Mouse (Mus musculus): ENCODE results near the gene Rnf187. TPM values are rescaled to one million over a fixed set of nuclear protein-coding genes. Genes with fewer than 3 reads are reported as not detected.

The Rnf187 gene
- polyA plus RNA-seq, 1 experiment from 2014 or later: 550 TPM

DNA sequence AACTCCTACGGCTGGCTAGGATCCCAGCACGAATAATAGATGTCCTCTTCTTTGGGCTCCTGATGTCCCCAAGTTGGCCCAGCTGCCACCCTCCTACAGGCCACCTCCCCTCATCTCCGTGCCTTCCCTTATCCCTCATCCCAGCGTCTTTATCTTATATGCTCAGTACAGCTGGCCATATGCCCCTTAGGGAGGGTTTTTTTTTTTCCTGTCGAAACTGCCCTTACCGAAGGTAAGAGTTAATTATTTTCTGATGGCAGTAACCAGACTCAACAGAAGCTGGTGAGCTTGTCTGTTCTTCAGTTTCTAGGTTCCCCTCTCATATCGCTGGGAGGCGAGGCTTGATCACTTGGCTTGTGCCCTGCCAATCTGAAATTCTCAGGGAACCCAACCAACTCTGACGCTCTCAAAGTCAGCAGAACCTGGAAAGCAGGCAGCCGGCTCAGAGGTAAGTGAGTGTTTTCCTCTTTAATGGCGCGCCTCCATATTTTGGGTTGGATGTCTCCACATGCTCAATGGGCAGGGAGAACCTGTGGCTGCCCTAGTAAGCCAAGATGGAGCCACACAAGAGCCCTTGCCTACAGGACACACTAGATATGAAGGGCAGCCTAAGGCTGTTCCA, 20.9 kb downstream of the Rnf187 start, which contains the start of gene Btnl10:
Btnl10 (plus strand) TSS at position 164 of the 622 bp plus-strand sequence.
- Histone ChIP-seq H3K27me3 (ENCODE audit: control insufficient read depth, insufficient read depth, low read depth, low read length) (no peaks in the 10 kb centered on the region), H3K9ac (ENCODE audit: low read depth, low read length) (no peak within 1 kb of the TSS), H3K27ac (ENCODE audit: low read length) (no peak within 1 kb of the TSS), H3K4me2 (ENCODE audit: low read length) (no peak within 1 kb of the TSS), H3K4me1 (ENCODE audit: control insufficient read depth, insufficient read depth, low read length) (peaks cover 4% of the 10 kb centered on the region), H3K9me3 (replicated peaks; ENCODE audit: control insufficient read depth, low read length, poor library complexity, severe bottlenecking) (no peaks in the 10 kb centered on the region), H3K4me3 (ENCODE audit: low read depth, low read length) (no peak within 1 kb of the TSS), H3K36me3 (ENCODE audit: control insufficient read depth, insufficient read depth, low read length) (no peaks in the 10 kb centered on the region)
- no peak for ATAC-seq
- 86% methylated on average over 12 of the region's 12 CpGs for WGBS

DNA sequence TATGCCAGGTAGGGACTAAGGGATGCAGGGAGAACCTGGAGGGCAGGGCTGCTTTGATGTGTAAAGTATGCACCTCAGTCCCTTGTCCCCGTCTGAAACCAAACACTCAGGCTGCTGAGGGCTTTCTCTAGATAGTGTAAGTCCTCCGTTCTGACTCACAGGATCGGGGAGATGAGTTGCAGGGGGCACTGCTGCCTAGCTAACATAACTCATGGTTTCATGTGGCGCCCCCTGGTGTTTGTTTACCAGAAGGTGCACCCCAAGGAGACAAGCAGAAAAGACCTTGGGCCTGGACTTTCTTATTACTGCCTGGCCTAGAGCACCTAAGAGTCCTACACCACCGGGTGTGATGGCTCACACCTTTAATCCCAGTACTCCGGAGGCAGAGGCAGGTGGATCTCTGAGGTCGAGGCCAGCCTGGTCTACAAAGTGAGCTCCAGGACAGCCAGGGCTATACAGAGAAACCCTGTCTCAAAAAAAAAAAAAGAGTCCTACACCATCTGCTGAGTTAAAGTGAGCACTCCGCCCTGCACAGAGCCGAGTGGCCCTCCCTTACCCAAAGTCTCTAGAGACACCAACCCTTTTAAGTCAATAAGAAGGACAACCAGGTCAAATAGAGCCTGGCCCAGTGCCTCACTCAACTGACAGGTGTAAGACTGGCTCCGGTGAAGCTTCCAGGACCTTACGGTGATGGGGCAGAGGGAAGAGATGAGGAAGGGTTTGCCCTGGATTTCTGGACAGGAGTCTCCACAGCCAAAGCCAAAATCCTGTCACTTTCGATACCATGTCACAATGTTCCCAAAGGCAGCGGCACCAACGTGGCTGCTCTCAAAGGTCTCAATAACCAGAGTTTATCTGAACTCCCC, 21.6 kb downstream of the Rnf187 start:
- H3K4me3 ChIP-seq (ENCODE audit: low read depth, low read length): no peak overlapping the region
- no peak overlapping the region for H3K4me2 ChIP-seq (ENCODE audit: low read length)
- no peaks in the 10 kb centered on the region for H3K27me3 ChIP-seq (ENCODE audit: control insufficient read depth, insufficient read depth, low read depth, low read length)
- 55% methylated on average over 14 of the region's 14 CpGs for WGBS
- H3K9ac ChIP-seq (ENCODE audit: low read depth, low read length): no peak overlapping the region
- no peak overlapping the region for H3K27ac ChIP-seq (ENCODE audit: low read length)
- no peaks in the 10 kb centered on the region for H3K9me3 ChIP-seq (replicated peaks; ENCODE audit: control insufficient read depth, low read length, poor library complexity, severe bottlenecking)
- no peak for ATAC-seq
- H3K36me3 ChIP-seq (ENCODE audit: control insufficient read depth, insufficient read depth, low read length): no peaks in the 10 kb centered on the region
- H3K4me1 ChIP-seq (ENCODE audit: control insufficient read depth, insufficient read depth, low read length): peaks cover 4% of the 10 kb centered on the region

DNA sequence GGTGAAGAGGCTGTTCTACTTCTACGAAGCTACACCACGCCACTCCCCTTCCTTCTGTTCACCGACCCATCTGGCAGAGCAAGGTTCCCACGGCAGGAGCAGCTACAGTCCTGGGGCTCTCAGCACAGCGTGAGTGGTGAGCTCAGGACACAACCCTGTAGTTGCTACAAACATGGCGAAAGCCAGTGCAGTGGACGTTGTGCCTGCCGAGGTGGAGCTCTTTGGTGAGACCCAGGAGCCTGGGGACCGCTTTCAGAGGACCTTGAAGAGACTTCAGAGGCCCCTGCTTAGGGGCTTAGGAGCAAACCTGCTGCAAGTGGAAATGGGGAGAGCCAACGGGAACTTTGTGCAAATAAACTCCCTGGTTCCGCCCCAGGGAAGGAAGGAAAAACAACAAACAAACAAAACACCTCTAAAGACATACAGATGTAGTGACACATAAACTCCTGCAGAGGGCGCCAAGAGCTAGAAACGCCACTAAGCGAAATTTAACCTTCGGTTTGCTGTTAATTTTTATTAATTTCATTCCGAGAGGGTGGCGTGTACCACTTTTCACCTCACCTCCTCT, 24.2 kb downstream of the Rnf187 start:
- no peak overlapping the region for H3K27ac ChIP-seq (ENCODE audit: low read length)
- no peaks in the 10 kb centered on the region for H3K36me3 ChIP-seq (ENCODE audit: control insufficient read depth, insufficient read depth, low read length)
- peak overlapping the region; percentile 45; the same call in 1 of the 2 replicates for H3K9ac ChIP-seq (ENCODE audit: low read depth, low read length)
- WGBS: 17% methylated on average over 17 of the region's 17 CpGs
- H3K27me3 ChIP-seq (ENCODE audit: control insufficient read depth, insufficient read depth, low read depth, low read length): no peaks in the 10 kb centered on the region
- no peaks in the 10 kb centered on the region for H3K9me3 ChIP-seq (replicated peaks; ENCODE audit: control insufficient read depth, low read length, poor library complexity, severe bottlenecking)
- H3K4me3 ChIP-seq (ENCODE audit: low read depth, low read length): peak overlapping the region; percentile 30
- peaks cover 4% of the 10 kb centered on the region for H3K4me1 ChIP-seq (ENCODE audit: control insufficient read depth, insufficient read depth, low read length)
- ATAC-seq: no peak; the same call in 1 of the 2 replicates
- H3K4me2 ChIP-seq (ENCODE audit: low read length): peak overlapping the region; percentile 68

DNA sequence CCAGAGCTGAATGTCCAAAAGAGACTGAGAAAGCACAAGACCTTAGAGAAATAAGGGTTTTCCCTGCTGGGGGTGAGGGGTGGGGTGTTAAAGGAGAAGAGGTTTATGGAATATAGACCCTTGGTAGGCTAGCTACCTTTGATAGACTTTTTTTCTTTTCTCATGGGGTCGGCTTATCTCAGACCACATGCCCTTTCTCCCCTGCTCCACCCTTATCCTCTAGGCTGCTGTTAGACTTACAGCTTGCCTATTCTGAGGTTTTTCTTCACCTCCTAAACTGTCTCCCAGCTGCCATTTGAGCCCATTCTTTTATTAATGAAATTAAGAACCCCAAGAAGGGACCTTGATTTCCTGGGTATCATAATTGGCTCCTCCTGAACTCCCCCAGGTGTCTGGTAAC, 24.9 kb downstream of the Rnf187 start:
- Histone ChIP-seq H3K4me3 (ENCODE audit: low read depth, low read length) (no peak overlapping the region), H3K9me3 (replicated peaks; ENCODE audit: control insufficient read depth, low read length, poor library complexity, severe bottlenecking) (no peaks in the 10 kb centered on the region), H3K36me3 (ENCODE audit: control insufficient read depth, insufficient read depth, low read length) (no peaks in the 10 kb centered on the region), H3K4me2 (ENCODE audit: low read length) (no peak overlapping the region), H3K9ac (ENCODE audit: low read depth, low read length) (no peak overlapping the region), H3K27ac (ENCODE audit: low read length) (no peak overlapping the region), H3K27me3 (ENCODE audit: control insufficient read depth, insufficient read depth, low read depth, low read length) (no peaks in the 10 kb centered on the region), H3K4me1 (ENCODE audit: control insufficient read depth, insufficient read depth, low read length) (peaks cover 4% of the 10 kb centered on the region)
- ATAC-seq: no peak
- WGBS: 100% methylated on average over 1 of the region's 1 CpGs

DNA sequence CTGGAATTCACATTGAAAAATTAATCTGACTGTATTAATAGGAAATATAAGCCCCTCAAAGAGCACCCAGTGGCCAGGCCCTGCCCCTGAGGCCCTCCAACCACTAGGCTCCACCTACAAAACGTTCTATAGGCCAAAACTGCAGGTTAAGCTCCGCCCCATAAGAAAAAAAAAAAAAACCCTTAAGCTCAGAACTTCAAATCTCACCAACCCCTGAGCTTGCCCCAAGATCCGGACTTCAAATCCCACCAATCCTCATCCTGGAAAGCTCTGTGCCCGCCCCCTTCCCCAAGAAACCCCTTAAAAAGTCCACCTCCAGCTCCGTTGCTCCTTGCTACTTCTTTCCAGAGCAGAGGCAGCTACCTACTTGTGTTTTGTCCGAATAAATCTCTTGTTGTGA, 33.9 kb downstream of the Rnf187 start:
- Histone ChIP-seq H3K4me2 (ENCODE audit: low read length) (no peak overlapping the region), H3K9me3 (replicated peaks; ENCODE audit: control insufficient read depth, low read length, poor library complexity, severe bottlenecking) (no peaks in the 10 kb centered on the region), H3K27me3 (ENCODE audit: control insufficient read depth, insufficient read depth, low read depth, low read length) (no peaks in the 10 kb centered on the region), H3K4me3 (ENCODE audit: low read depth, low read length) (no peak overlapping the region), H3K9ac (ENCODE audit: low read depth, low read length) (no peak overlapping the region), H3K4me1 (ENCODE audit: control insufficient read depth, insufficient read depth, low read length) (peaks cover 15% of the 10 kb centered on the region), H3K27ac (ENCODE audit: low read length) (no peak overlapping the region), H3K36me3 (ENCODE audit: control insufficient read depth, insufficient read depth, low read length) (peaks cover 2% of the 10 kb centered on the region; the same call in 1 of the 2 replicates)
- 44% methylated on average over 6 of the region's 6 CpGs for WGBS
- ATAC-seq: no peak

DNA sequence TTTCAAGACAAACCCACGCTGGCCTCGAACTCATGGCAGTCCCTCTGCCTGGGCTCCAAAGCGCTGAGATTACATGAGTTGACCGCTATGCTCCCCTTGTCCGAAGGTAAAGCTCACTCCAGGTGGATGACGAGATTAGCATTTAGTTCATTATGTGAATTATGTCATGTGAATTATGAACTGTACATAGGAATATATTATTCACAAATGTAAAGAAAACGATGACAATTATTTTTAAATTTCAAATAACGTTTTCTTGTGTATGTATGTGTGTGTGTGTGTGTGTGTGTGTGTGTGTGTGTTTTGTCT, 34.4 kb downstream of the Rnf187 start:
- Histone ChIP-seq H3K27ac (ENCODE audit: low read length) (no peak overlapping the region), H3K36me3 (ENCODE audit: control insufficient read depth, insufficient read depth, low read length) (peaks cover 2% of the 10 kb centered on the region; the same call in 1 of the 2 replicates), H3K4me3 (ENCODE audit: low read depth, low read length) (peak overlapping the region; percentile 84), H3K9me3 (replicated peaks; ENCODE audit: control insufficient read depth, low read length, poor library complexity, severe bottlenecking) (no peaks in the 10 kb centered on the region), H3K4me2 (ENCODE audit: low read length) (peak overlapping the region; percentile 89), H3K9ac (ENCODE audit: low read depth, low read length) (no peak overlapping the region), H3K4me1 (ENCODE audit: control insufficient read depth, insufficient read depth, low read length) (peaks cover 15% of the 10 kb centered on the region), H3K27me3 (ENCODE audit: control insufficient read depth, insufficient read depth, low read depth, low read length) (no peaks in the 10 kb centered on the region)
- ATAC-seq: peak; percentile 30; the same call in 1 of the 2 replicates
- 1% methylated on average over 8 of the region's 8 CpGs for WGBS

DNA sequence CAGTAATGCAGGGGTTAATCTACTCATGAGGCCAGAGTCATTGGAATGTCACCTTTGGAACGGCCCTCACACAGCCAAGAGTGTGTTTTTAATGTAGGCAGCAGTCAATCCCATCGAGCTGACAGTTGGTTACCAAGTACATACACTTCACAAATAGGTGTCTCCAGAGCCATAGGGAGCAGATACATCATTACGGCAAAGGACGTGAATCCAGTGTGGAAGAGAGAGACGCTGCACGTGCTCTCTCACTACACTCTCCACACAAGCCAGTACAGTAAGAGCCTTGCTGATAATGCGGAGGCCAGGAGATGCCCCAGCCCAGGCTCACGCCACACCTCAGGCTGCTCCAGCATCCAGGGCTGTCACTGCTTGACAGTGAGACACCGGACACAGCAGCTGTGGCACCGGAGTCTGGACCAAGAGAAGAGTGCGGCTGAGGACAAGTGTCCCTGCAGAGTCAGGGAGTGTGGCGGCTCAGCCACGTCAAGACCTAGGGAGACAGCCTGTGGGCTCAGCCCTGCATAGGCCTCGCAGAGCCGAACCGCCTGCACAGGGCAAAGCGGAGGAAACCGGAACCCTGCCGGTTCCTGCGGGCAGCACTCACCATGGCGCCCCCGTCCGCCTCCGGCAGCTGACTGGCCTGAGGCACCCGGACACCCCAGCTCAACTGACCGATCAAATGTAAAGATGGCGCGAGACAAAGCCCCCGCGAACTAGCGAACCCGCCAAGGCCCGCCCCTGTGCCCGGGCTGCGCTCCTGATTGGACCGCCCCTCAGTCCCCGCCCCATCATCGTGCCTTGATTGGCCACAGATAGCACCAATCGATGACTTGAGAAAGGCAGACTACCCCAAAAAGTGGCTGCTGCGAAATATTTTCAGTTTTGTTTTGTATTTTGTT, 35.0 kb downstream of the Rnf187 start, which contains the start of gene Zfp39:
Zfp39 (minus strand) TSS at position 715 of the 899 bp plus-strand sequence.
- no peaks in the 10 kb centered on the region for H3K27me3 ChIP-seq (ENCODE audit: control insufficient read depth, insufficient read depth, low read depth, low read length)
- H3K9me3 ChIP-seq (replicated peaks; ENCODE audit: control insufficient read depth, low read length, poor library complexity, severe bottlenecking): no peaks in the 10 kb centered on the region
- peaks cover 15% of the 10 kb centered on the region for H3K4me1 ChIP-seq (ENCODE audit: control insufficient read depth, insufficient read depth, low read length)
- H3K9ac ChIP-seq (ENCODE audit: low read depth, low read length): peak within 1 kb of the TSS; percentile 91
- WGBS: 0% methylated on average over 40 of the region's 40 CpGs
- H3K4me3 ChIP-seq (ENCODE audit: low read depth, low read length): peak within 1 kb of the TSS; percentile 84
- peak within 1 kb of the TSS; percentile 89 for H3K4me2 ChIP-seq (ENCODE audit: low read length)
- H3K27ac ChIP-seq (ENCODE audit: low read length): peak within 1 kb of the TSS; percentile 89
- peak; percentile 99 for ATAC-seq
- peaks cover 2% of the 10 kb centered on the region; the same call in 1 of the 2 replicates for H3K36me3 ChIP-seq (ENCODE audit: control insufficient read depth, insufficient read depth, low read length)

DNA sequence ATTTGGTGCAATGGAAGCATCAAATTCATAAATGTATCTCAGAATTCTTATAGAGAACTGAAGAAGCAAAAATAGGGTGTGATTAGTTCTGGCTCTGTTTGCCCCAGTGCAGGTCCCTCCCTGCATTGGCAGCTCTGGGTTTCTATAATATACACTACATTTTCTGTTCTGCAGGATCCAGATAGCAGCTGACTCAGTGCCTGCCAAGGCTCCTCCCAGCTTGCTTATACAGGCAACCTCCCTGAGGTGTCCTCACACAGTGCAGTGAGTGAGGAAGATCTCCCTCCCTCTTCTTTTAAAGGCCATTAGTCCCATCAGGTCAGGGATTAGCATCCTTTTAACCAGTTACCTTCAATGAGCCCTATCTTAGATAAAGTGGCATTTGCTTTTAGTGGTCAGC, 37.6 kb downstream of the Rnf187 start:
- no peak overlapping the region for H3K4me3 ChIP-seq (ENCODE audit: low read depth, low read length)
- no peak overlapping the region for H3K4me2 ChIP-seq (ENCODE audit: low read length)
- no peaks in the 10 kb centered on the region for H3K9me3 ChIP-seq (replicated peaks; ENCODE audit: control insufficient read depth, low read length, poor library complexity, severe bottlenecking)
- peaks cover 2% of the 10 kb centered on the region; the same call in 1 of the 2 replicates for H3K36me3 ChIP-seq (ENCODE audit: control insufficient read depth, insufficient read depth, low read length)
- ATAC-seq: no peak
- peaks cover 18% of the 10 kb centered on the region for H3K4me1 ChIP-seq (ENCODE audit: control insufficient read depth, insufficient read depth, low read length)
- H3K27me3 ChIP-seq (ENCODE audit: control insufficient read depth, insufficient read depth, low read depth, low read length): no peaks in the 10 kb centered on the region
- H3K27ac ChIP-seq (ENCODE audit: low read length): no peak overlapping the region
- no peak overlapping the region for H3K9ac ChIP-seq (ENCODE audit: low read depth, low read length)

Measured in midbrain, embryonic 16.5 days (tissue).